Mouse (Mus musculus): ENCODE measurements around the gene Map1lc3a. TPM values are rescaled to one million over a fixed set of nuclear protein-coding genes. Genes with fewer than 3 reads are reported as not detected.

The Map1lc3a gene
- polyA plus RNA-seq, 1 experiment from 2014 or later, result 131 TPM

GRCm38 (mm10) chr2:155249588-155249987 is 26.5 kb upstream of the Map1lc3a start:
- no peaks in the 10 kb centered on the region for H3K27me3 ChIP-seq (replicated peaks; ENCODE audit: control insufficient read depth, insufficient read depth, low read length)
- H3K36me3 ChIP-seq (ENCODE audit: control insufficient read depth, insufficient read depth, low read length), result peaks cover 16% of the 10 kb centered on the region
- no peaks in the 10 kb centered on the region for H3K4me1 ChIP-seq (ENCODE audit: control insufficient read depth, insufficient read depth, low read length)
- H3K4me3 ChIP-seq (ENCODE audit: low read length), result no peak overlapping the region
- H3K27ac ChIP-seq (ENCODE audit: low read length), result no peak overlapping the region
- no peak for ATAC-seq
- no peak overlapping the region for H3K9ac ChIP-seq (ENCODE audit: low read depth, low read length)
- H3K4me2 ChIP-seq (ENCODE audit: low read depth, low read length), result no peak overlapping the region
- H3K9me3 ChIP-seq (ENCODE audit: control insufficient read depth, low read length), result no peaks in the 10 kb centered on the region
- 91% methylated on average over 5 of the region's 5 CpGs for whole genome bisulfite sequencing

GRCm38 (mm10) chr2:155265526-155265925 is 10.6 kb upstream of the Map1lc3a start:
- H3K4me1 ChIP-seq (ENCODE audit: control insufficient read depth, insufficient read depth, low read length), result no peaks in the 10 kb centered on the region
- H3K4me3 ChIP-seq (ENCODE audit: low read length), result no peak overlapping the region
- no peaks in the 10 kb centered on the region for H3K36me3 ChIP-seq (ENCODE audit: control insufficient read depth, insufficient read depth, low read length)
- H3K27ac ChIP-seq (ENCODE audit: low read length), result no peak overlapping the region
- ATAC-seq, result no peak
- H3K9me3 ChIP-seq (ENCODE audit: control insufficient read depth, low read length), result no peaks in the 10 kb centered on the region
- no peak overlapping the region for H3K9ac ChIP-seq (ENCODE audit: low read depth, low read length)
- 91% methylated on average over 6 of the region's 6 CpGs for WGBS
- H3K4me2 ChIP-seq (ENCODE audit: low read depth, low read length), result no peak overlapping the region
- H3K27me3 ChIP-seq (replicated peaks; ENCODE audit: control insufficient read depth, insufficient read depth, low read length), result no peaks in the 10 kb centered on the region

- WGBS, result 87% methylated on average over 5 of the region's 5 CpGs
Observed at GRCm38 (mm10) chr2:155266896-155267295, 9.2 kb upstream of the Map1lc3a start.

GRCm38 (mm10) chr2:155271957-155272356 is 4.1 kb upstream of the Map1lc3a start:
- Histone ChIP-seq H3K4me2 (ENCODE audit: low read depth, low read length) (no peak overlapping the region), H3K4me3 (ENCODE audit: low read length) (no peak overlapping the region), H3K9me3 (ENCODE audit: control insufficient read depth, low read length) (no peaks in the 10 kb centered on the region), H3K27ac (ENCODE audit: low read length) (no peak overlapping the region), H3K4me1 (ENCODE audit: control insufficient read depth, insufficient read depth, low read length) (0 out of 2 replicates have a peak, but pooled peaks cover 1% of the 10 kb centered on the region), H3K9ac (ENCODE audit: low read depth, low read length) (no peak overlapping the region), H3K36me3 (ENCODE audit: control insufficient read depth, insufficient read depth, low read length) (no peaks in the 10 kb centered on the region), H3K27me3 (replicated peaks; ENCODE audit: control insufficient read depth, insufficient read depth, low read length) (no peaks in the 10 kb centered on the region)
- 84% methylated on average over 6 of the region's 6 CpGs for WGBS
- ATAC-seq, result no peak

More at GRCm38 (mm10) chr2:155266896-155267295, 9.2 kb upstream of the Map1lc3a start:
- Histone ChIP-seq H3K9me3 (ENCODE audit: control insufficient read depth, low read length) (no peaks in the 10 kb centered on the region), H3K9ac (ENCODE audit: low read depth, low read length) (no peak overlapping the region), H3K4me3 (ENCODE audit: low read length) (no peak overlapping the region), H3K36me3 (ENCODE audit: control insufficient read depth, insufficient read depth, low read length) (no peaks in the 10 kb centered on the region), H3K27ac (ENCODE audit: low read length) (no peak overlapping the region), H3K4me1 (ENCODE audit: control insufficient read depth, insufficient read depth, low read length) (no peaks in the 10 kb centered on the region), H3K4me2 (ENCODE audit: low read depth, low read length) (no peak overlapping the region), H3K27me3 (replicated peaks; ENCODE audit: control insufficient read depth, insufficient read depth, low read length) (no peaks in the 10 kb centered on the region)
- no peak for ATAC-seq

GRCm38 (mm10) chr2:155272396-155273170 is 3.5 kb upstream of the Map1lc3a start:
- H3K4me2 ChIP-seq (ENCODE audit: low read depth, low read length), result no peak overlapping the region
- 70% methylated on average over 10 of the region's 10 CpGs for WGBS
- H3K36me3 ChIP-seq (ENCODE audit: control insufficient read depth, insufficient read depth, low read length), result no peaks in the 10 kb centered on the region
- ATAC-seq, result no peak
- peaks cover 5% of the 10 kb centered on the region; the same call in 1 of the 2 replicates for H3K4me1 ChIP-seq (ENCODE audit: control insufficient read depth, insufficient read depth, low read length)
- no peak overlapping the region for H3K9ac ChIP-seq (ENCODE audit: low read depth, low read length)
- H3K27me3 ChIP-seq (replicated peaks; ENCODE audit: control insufficient read depth, insufficient read depth, low read length), result no peaks in the 10 kb centered on the region
- H3K27ac ChIP-seq (ENCODE audit: low read length), result no peak overlapping the region
- no peak overlapping the region for H3K4me3 ChIP-seq (ENCODE audit: low read length)
- no peaks in the 10 kb centered on the region for H3K9me3 ChIP-seq (ENCODE audit: control insufficient read depth, low read length)

GRCm38 (mm10) chr2:155273603-155274002 is 2.5 kb upstream of the Map1lc3a start:
- H3K27ac ChIP-seq (ENCODE audit: low read length), result no peak overlapping the region
- no peak overlapping the region for H3K9ac ChIP-seq (ENCODE audit: low read depth, low read length)
- ATAC-seq, result no peak
- H3K4me3 ChIP-seq (ENCODE audit: low read length), result no peak overlapping the region
- H3K9me3 ChIP-seq (ENCODE audit: control insufficient read depth, low read length), result no peaks in the 10 kb centered on the region
- H3K4me1 ChIP-seq (ENCODE audit: control insufficient read depth, insufficient read depth, low read length), result peaks cover 5% of the 10 kb centered on the region; the same call in 1 of the 2 replicates
- no peaks in the 10 kb centered on the region for H3K27me3 ChIP-seq (replicated peaks; ENCODE audit: control insufficient read depth, insufficient read depth, low read length)
- H3K4me2 ChIP-seq (ENCODE audit: low read depth, low read length), result no peak overlapping the region
- H3K36me3 ChIP-seq (ENCODE audit: control insufficient read depth, insufficient read depth, low read length), result no peaks in the 10 kb centered on the region
- 87% methylated on average over 8 of the region's 8 CpGs for WGBS

GRCm38 (mm10) chr2:155276621-155277175 is 601 bp downstream of the Map1lc3a start:
- ATAC-seq, result peak; percentile 96
- no peaks in the 10 kb centered on the region for H3K36me3 ChIP-seq (ENCODE audit: control insufficient read depth, insufficient read depth, low read length)
- WGBS, result under 1% methylated on average over 36 of the region's 49 CpGs
- H3K4me3 ChIP-seq (ENCODE audit: low read length), result peak overlapping the region; percentile 98
- peak overlapping the region; percentile 93 for H3K9ac ChIP-seq (ENCODE audit: low read depth, low read length)
- no peaks in the 10 kb centered on the region for H3K27me3 ChIP-seq (replicated peaks; ENCODE audit: control insufficient read depth, insufficient read depth, low read length)
- peak overlapping the region; percentile 86 for H3K27ac ChIP-seq (ENCODE audit: low read length)
- H3K9me3 ChIP-seq (ENCODE audit: control insufficient read depth, low read length), result no peaks in the 10 kb centered on the region
- peak overlapping the region; percentile 78 for H3K4me2 ChIP-seq (ENCODE audit: low read depth, low read length)
- H3K4me1 ChIP-seq (ENCODE audit: control insufficient read depth, insufficient read depth, low read length), result peaks cover 5% of the 10 kb centered on the region; the same call in 1 of the 2 replicates

GRCm38 (mm10) chr2:155277721-155278120 is 1.6 kb downstream of the Map1lc3a start:
- ATAC-seq, result no peak
- WGBS, result 85% methylated on average over 2 of the region's 2 CpGs
- H3K9ac ChIP-seq (ENCODE audit: low read depth, low read length), result 0 out of 2 replicates have a peak overlapping the region, but pooled peaks have one; percentile 93

GRCm38 (mm10) chr2:155278361-155278760 is 2.3 kb downstream of the Map1lc3a start:
- H3K27me3 ChIP-seq (replicated peaks; ENCODE audit: control insufficient read depth, insufficient read depth, low read length), result no peaks in the 10 kb centered on the region
- no peaks in the 10 kb centered on the region for H3K9me3 ChIP-seq (ENCODE audit: control insufficient read depth, low read length)
- H3K4me3 ChIP-seq (ENCODE audit: low read length), result no peak overlapping the region
- 87% methylated on average over 7 of the region's 7 CpGs for WGBS
- H3K36me3 ChIP-seq (ENCODE audit: control insufficient read depth, insufficient read depth, low read length), result no peaks in the 10 kb centered on the region
- H3K27ac ChIP-seq (ENCODE audit: low read length), result no peak overlapping the region
- ATAC-seq, result no peak
- H3K4me1 ChIP-seq (ENCODE audit: control insufficient read depth, insufficient read depth, low read length), result peaks cover 5% of the 10 kb centered on the region; the same call in 1 of the 2 replicates
- H3K9ac ChIP-seq (ENCODE audit: low read depth, low read length), result no peak overlapping the region
- no peak overlapping the region for H3K4me2 ChIP-seq (ENCODE audit: low read depth, low read length)

More at GRCm38 (mm10) chr2:155277721-155278120, 1.6 kb downstream of the Map1lc3a start:
- H3K27me3 ChIP-seq (replicated peaks; ENCODE audit: control insufficient read depth, insufficient read depth, low read length), result no peaks in the 10 kb centered on the region
- peaks cover 5% of the 10 kb centered on the region; the same call in 1 of the 2 replicates for H3K4me1 ChIP-seq (ENCODE audit: control insufficient read depth, insufficient read depth, low read length)
- H3K4me3 ChIP-seq (ENCODE audit: low read length), result no peak overlapping the region
- no peaks in the 10 kb centered on the region for H3K36me3 ChIP-seq (ENCODE audit: control insufficient read depth, insufficient read depth, low read length)
- H3K9me3 ChIP-seq (ENCODE audit: control insufficient read depth, low read length), result no peaks in the 10 kb centered on the region
- no peak overlapping the region for H3K27ac ChIP-seq (ENCODE audit: low read length)
- peak overlapping the region; percentile 78 for H3K4me2 ChIP-seq (ENCODE audit: low read depth, low read length)
